Mouse (Mus musculus): ENCODE data around the gene Pbx4. TPM values are rescaled to one million over a fixed set of nuclear protein-coding genes. Genes with fewer than 3 reads are reported as not detected.

Gene Pbx4
- not detected for total RNA-seq (2023)

GRCm38 (mm10) chr8:69832298-69832853 lies at the start of gene Pbx4:
Pbx4 (plus strand) TSS chr8:69832491.

GRCm38 (mm10) chr8:69790773-69791367 lies 41.4 kb upstream of the Pbx4 start, which contains the start of the genes Atp13a1 and Zfp866:
Atp13a1 (plus strand) TSS chr8:69791163.
Zfp866 (minus strand) TSS chr8:69791178.

GRCm38 (mm10) chr8:69808094-69808863 lies 24.0 kb upstream of the Pbx4 start, which contains the start of gene Gmip:
Gmip (plus strand) TSS chr8:69808679.

GRCm38 (mm10) chr8:69822386-69823191 lies 9.7 kb upstream of the Pbx4 start, which contains the start of gene Lpar2:
Lpar2 (plus strand) TSS chr8:69822429.

GRCm38 (mm10) chr8:69887289-69888243 lies 55.3 kb downstream of the Pbx4 start, which contains the start of gene Cilp2:
Cilp2 (minus strand) TSS chr8:69887687.

GRCm38 (mm10) chr8:69902163-69903062 lies 70.1 kb downstream of the Pbx4 start, which contains the start of the genes Tssk6, Ndufa13 and Yjefn3:
Tssk6 (plus strand) TSS chr8:69902184.
Ndufa13 (minus strand) TSS chr8:69902558.
Yjefn3 (minus strand) TSS chr8:69902712.

Other genes starting within 250 kb of the Pbx4 start
- 10 to 100 TPM; 39.3 to 41.6 TPM for gene Zfp868, start 206.9 kb upstream of the Pbx4 start, total RNA-seq (2023)
- gene Zfp964, start 178.0 kb upstream of the Pbx4 start, total RNA-seq (2023) = under 1 TPM; 0.47 to 0.52 TPM
- gene Zfp869, start 121.8 kb upstream of the Pbx4 start, total RNA-seq (2023) = 10 to 100 TPM; 31.6 to 34.7 TPM
- 1 to 10 TPM; 3.2 to 3.4 TPM for gene Zfp963, start 82.5 kb upstream of the Pbx4 start, total RNA-seq (2023)
- gene Gm20422, start 57.6 kb upstream of the Pbx4 start, total RNA-seq (2023) = not detected
- gene Atp13a1, start 41.3 kb upstream of the Pbx4 start, total RNA-seq (2023) = 10 to 100 TPM; 42.0 to 46.7 TPM
- gene Zfp866, start 41.3 kb upstream of the Pbx4 start, total RNA-seq (2023) = 10 to 100 TPM; 16.2 to 18.5 TPM
- gene Gmip, start 23.8 kb upstream of the Pbx4 start, total RNA-seq (2023) = 100 to 1,000 TPM; 259 to 264 TPM
- gene Lpar2, start 10.1 kb upstream of the Pbx4 start, total RNA-seq (2023) = 1 to 10 TPM; 1.5 to 1.8 TPM
- gene Cilp2, start 55.2 kb downstream of the Pbx4 start, total RNA-seq (2023) = not detected
- gene Tssk6, start 69.7 kb downstream of the Pbx4 start, total RNA-seq (2023) = 1 to 10 TPM; 1.1 to 3.2 TPM
- gene Ndufa13, start 70.1 kb downstream of the Pbx4 start, total RNA-seq (2023) = 10 to 100 TPM; 52.0 to 58.5 TPM
- gene Yjefn3, start 70.2 kb downstream of the Pbx4 start, total RNA-seq (2023) = 1 to 10 TPM in 1 of 2 experiments, not detected in 1; 1.7 TPM
- gene Gatad2a, start 163.9 kb downstream of the Pbx4 start, total RNA-seq (2023) = 10 to 100 TPM; 71.9 to 72.4 TPM
- 10 to 100 TPM; 90.3 to 90.9 TPM for gene Mau2, start 210.2 kb downstream of the Pbx4 start, total RNA-seq (2023)
- gene Sugp1, start 210.3 kb downstream of the Pbx4 start, total RNA-seq (2023) = 10 to 100 TPM; 31.1 to 32.2 TPM
- not detected for gene Tm6sf2, start 240.4 kb downstream of the Pbx4 start, total RNA-seq (2023)